Mouse (Mus musculus) frontal cortex, postnatal 10 days (tissue): ENCODE measurements around the gene March10.
A peak's percentile ranks its signal among the peaks of the same experiment; 100 is the strongest.

ENCODE experiments used
- DNase-seq, 2 experiments: peaks; one replicate each; pipeline ENCODE4 v3.0.0; 2022; ENCODE audit warnings: low spot score in 2 of 2, mixed read lengths in 1 of 2

The March10 gene

DNA sequence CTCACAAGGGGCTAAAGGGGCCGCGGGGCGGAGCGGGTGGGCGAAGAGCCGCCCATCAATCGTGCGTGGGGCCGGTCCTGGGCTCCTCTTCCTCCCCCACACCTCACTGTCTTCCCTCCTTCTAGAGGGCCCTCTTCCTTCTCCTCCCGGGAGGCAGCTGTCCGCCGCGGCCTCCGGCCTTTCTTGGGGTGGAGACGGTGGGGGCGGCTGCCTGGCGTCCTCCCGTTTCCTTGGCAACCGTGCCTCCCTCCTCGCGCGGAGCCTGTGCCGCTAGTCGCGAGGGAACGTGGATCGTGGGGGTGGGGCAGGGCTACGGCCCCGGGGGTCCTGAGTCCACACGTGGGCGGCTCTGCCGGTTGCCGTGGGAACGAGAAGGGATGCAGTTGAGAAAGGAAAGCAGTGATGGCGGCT is at the start of gene March10:
TSS of gene March10 (minus strand) at position 239 of the 411 bp plus-strand sequence.
- peak; percentile 80 to 83 for DNase-seq

DNA sequence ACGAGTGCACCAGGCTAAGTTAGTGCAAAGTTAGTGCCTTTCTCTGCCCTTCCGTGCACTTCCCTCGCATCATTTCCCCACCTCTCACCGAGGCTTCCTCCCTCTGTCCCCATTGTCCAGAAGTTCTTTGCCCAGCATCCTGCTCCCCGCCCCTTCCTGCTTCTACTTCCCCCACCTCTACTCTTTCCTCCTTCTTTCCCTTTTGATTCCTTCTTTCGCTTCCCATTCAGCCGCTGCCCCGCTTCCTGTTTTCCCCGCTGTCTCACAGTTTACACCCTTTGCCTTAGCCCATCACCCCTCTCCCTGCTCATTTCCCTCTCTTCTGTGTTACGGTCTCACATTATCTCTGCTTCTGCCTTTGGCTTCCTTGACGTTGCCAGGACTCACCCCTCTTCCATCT is 49.8 kb upstream of the March10 start:
- DNase-seq, result no peak

DNA sequence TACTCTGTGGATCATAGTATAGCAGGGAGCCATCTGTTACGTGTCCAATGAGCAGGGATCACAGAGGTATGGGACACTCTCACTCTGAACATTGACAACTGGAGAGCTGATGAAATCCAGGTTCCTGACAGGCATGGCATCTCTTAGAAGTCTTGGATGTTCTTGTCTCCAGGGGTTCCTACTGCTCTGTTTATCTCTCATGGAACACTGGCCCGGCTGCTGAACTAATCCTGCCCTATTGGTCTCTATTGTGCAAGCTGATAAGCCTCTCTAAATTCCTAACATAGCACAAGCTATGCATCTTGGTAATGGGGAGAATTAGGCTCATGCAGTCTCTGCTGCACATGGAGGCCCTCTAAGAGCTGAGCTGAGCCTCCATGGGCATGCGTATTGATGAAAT is 48.5 kb upstream of the March10 start:
- no peak for DNase-seq

DNA sequence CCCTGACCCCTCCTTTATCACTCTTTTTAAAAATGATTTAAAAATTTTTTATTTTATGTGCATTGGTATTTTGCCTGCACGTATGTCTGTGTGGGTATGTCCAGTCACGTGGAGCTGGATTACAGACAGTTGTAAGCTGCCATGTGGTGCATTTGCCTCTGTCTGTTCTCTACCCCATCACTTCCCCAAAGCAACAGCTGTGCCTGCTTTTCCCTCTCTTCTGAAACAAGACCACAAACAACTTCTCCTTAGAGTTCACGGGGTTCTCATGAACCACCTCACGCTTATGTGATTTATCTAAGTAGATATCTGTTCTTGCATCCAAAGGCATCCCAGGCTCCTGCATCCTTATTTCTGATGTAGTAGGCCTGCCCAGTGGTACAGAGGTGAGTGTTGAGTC is 45.8 kb upstream of the March10 start:
- DNase-seq, result no peak

DNA sequence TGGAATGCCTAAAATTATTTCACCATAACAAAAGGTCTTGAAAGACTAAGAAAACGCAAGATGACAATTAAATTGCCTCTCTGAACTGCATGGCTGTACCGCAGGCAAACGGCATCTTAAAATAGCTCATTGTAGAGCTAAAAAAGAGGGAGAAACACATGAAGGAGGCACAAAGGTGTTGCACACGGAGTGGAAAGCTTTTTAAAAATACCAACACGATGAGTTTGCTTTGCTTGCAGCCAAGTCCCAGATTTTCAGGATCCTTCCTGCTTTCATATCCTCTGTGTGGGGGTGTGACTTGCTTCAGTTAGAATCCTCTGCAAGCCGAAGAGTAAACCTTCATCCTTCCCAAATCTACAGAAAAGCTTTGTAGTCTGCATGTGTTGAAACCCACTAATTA is 41.0 kb upstream of the March10 start:
- peak in 1 of 2 experiments; percentile 20 for DNase-seq

DNA sequence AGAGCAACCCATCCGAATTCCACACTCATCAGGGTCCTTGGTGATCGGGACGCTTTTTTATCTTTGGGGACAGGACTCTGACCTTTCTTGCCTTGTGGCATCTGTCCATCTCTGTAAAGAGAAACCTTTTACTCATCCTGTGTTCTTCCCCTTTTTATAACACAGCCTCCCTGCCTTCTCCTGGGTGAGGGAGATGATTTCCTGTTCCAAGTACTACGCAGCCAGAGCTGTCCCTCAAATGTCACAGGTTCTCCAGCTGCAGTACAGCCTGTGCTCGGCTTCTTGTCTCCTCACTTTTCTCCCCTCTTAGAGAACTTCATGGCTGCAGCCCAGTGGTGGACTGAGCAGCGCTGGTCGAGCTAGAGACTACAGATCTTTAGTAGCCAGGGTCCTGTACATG is 40.1 kb upstream of the March10 start:
- no peak for DNase-seq

DNA sequence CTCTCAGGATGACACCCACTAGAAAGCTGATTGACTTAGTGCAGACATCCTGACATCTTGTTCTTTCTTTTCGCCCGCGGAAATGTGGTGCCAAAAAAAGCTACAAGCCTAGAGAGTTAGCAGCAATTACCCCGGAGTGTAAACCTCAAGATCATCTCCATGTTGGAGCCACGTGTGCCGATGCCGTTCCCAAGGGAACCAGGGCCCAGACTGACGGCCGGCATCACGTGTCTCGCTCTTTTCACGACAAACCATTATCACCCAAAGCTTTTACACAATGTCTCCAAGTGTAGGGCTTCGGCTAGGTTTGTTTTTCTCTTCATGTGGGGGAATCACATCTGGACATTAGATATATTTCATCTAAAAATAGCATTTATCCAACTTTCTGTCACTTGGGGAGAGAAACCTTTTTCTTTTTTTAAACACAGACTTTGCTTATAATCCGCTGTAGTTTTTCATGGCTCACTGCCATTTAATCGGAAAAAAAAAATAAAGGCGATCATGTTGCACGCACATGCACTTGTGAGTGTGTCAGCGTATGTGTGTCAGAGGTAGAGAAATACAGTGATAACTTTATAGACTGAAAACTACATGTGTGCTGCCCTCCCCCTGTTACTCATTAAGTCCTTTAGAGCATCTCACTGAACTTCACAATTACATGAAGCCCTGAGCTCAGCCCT is 39.2 kb upstream of the March10 start:
- peak in 1 of 2 experiments; percentile 36 for DNase-seq

DNA sequence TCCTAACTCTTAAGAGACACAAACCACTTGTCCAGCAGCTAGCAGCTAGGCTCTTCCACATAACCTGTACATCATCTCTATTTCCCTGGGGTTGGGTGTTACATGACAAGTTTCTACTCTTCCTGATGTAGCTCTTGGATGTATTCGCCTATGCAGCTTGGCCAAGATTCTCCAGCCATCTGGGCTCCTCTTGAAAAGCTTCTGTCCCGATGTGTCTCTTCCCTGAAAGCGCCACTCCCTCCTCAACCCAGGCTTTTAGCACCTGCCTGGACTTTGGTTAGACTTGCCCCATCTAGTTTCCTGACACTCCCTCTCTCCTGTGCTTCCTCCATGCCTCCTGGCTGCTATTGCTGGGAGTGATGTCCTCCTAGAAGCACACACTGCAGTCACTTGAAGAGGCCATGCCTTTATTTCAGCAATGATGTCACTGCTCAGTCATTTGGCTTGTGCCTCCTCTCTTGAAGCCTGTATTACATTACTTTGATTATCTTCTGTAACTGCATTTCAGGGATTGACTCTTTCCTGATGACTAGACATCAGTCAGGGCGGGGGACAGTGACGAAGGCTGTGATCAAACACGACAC is 38.3 kb upstream of the March10 start:
- DNase-seq, result no peak

DNA sequence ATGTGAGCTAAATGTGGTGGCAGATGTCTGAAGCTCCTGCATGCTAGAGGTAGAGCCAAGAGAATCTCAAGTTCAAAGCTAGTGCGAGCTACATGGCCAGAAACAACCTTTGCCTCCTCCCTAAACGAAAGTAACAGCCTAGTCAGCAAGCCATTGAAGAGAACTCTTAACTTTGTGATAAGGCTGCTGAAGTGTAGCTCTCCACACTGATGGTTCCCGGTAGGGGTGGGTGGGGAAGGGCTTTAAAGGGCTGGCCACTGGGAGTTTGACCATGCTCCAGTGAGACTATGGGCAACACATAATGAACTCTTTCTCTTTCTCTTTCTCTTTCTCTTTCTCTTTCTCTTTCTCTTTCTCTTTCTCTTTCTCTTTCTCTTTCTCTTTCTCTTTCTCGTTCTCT is 35.9 kb upstream of the March10 start:
- DNase-seq, result no peak

DNA sequence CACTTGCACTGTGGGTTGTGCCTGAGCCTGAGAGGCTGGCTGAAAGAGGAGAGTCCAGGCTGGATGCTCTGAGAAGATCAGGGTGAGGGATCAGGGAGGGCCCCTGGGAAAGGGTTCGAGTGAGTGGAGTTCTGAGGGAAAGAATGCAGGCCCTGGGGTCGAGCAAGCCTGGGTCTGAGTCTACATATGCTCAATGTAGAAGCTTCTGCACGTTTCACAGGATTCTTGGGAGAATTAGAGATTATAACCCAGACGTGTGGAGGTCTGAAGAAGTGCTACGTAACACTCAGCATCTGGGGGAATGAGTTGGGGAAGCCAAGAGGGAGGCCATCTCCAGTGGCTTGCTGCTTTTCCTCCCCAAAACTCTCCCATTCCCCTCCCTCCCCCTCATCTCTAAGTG is 34.4 kb upstream of the March10 start:
- DNase-seq, result no peak

DNA sequence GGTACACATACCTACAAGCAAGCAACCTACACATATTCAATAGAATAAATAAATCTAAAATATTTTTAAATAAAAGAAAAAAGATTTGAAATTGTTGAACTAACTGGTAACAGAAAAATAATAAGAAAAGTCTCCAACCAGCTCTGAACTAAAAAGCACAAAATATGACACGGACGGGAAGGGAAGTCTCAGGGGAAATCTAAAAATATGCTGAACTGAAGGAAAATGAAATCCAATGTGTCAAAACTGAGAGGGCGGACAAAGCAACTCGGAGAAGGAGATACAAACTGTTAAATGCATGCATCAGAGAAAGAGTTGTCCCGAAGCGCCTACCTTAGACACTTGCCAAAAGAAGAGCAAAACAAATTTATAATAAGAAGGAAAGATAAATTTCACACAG is 28.9 kb upstream of the March10 start:
- no peak for DNase-seq

DNA sequence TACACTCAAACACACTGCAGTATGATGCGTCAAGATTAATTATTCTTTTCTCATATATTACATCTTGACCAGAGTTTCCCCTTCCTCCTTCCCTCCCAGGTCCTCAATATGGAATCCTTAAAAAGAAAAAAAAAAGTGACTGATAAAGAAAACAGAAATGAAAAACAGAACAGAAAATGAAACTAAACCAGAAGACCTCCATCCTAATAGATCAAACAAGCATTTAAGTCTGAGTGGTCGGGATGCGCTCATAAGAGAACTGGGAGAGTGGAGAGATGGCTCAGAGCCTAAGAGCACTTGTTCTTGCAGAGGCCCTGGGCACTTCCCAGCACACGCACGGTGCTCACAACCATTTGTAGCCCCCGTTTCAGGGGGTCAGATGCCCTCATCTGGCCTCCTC is 28.5 kb upstream of the March10 start:
- no peak for DNase-seq

DNA sequence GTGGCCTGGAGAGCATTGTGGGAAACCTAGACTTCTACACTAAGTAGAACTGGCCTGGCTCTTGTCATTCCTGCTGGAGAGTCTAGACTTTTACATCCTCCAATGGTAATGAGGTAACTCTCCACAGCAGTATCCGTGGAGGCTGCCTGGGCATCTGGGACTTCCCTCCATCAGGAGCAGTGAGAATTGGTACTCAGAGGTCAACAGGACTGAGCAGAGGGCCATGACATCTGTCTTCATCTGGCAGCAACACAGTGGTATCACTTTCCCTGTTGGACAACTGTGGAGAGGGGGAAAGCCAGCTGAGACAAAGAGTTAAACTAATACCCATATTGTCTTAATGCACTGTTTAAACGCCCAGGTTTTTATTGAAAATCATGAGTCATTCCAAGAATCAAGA is 26.2 kb upstream of the March10 start:
- no peak for DNase-seq

DNA sequence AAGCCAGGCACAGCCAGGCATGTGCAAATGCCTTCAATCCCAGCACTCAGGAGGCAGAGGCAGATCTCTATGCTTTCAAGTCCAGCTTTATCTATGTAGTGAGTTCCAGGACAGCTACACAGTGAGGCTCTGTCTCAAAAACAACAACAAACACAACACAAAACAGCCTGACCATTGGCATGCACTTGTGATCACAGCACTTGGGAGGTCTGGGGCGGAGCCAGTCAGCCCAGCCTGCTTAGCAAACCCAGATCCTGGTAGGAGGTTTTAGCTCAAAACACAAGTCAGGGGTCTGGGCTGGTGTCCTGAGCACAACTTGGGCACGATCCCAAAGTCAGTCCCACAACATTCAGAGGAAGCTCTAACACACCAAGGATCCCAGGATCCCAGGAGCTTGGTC is 18.2 kb upstream of the March10 start:
- no peak for DNase-seq

DNA sequence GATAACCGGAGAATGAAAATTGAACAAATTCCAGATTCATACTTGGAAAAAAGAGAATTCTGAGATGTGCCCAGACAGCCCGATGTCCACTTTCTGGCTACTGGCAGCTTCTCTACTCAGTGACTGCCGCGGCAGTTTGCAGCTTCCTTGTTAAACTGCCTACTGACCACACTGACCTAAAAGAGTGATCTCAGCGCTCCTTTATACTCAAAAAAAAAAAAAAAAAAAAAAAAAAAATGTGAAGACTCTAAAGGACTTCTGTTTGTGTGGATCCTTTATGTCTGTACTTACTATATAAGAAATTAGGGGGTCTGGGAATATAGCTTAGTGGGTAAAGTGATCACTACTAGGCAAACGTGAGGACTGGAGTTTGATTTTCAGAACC is 17.8 kb upstream of the March10 start:
- no peak for DNase-seq

DNA sequence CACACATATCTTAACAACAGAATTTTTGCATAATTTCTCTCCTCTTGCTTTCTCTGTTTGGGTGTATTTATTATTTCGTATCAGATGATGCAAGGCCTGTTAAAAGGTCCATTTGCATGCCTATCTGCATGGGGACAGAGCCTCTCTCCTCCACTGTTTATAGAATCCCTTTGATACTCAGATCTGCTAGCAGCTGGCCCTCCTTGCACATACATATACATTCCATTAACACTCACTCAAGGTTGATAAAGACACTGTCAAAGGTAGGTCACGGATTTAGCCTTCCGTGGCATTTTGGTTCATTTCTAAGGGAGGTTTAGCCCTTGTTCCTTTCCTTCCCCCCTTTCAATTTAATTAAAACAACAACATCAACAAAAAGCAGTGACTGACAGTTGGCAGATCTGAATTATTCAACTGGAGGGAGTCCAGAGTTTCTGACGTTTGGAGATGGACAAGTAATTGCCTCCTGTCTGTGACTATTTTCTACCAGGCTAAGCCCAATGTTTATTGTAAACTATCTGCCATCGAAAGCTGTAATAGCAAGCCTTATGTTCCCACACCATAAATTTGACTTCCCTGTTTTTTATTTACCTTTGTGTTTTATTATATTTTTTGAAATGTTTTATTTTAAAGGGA is 17.3 kb upstream of the March10 start:
- DNase-seq, result no peak

DNA sequence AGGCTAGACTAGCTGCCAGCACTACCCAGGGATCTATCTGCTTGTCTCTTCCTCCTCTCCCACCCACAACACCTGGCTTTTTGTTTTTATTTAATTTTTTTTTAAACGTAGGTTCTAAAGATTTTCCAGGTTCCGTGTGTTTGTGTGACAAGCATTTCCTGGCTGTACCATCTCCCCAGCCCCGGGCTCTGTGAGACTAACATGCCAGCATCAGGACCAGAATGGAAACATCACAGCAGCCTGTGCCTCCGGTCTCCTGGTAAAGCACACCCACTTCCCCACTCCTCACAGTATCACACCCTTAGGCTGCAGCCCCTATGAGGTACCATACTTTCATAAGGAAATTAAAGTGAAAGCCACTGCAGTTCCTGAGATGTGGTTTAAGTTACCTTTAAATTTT is 16.1 kb upstream of the March10 start:
- DNase-seq, result no peak

DNA sequence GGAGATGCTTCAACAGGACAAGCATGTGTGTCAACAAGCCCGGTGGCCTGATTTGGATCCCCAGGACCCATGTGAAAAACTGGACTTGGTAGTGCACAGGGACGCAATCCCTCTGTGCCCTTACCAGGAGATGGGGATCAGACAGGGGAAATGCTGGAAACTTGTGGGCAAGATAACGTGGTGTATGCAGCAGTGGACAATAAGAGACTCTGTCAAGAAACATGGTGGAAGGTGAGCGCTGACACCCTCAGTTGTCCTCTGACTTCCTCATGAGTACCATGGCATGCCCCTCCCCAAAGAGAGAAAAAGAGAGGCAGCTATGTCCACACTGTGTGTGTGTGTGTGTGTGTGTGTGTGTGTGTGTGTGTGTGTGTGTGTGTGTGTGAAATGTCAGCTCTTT is 14.4 kb upstream of the March10 start:
- no peak for DNase-seq

DNA sequence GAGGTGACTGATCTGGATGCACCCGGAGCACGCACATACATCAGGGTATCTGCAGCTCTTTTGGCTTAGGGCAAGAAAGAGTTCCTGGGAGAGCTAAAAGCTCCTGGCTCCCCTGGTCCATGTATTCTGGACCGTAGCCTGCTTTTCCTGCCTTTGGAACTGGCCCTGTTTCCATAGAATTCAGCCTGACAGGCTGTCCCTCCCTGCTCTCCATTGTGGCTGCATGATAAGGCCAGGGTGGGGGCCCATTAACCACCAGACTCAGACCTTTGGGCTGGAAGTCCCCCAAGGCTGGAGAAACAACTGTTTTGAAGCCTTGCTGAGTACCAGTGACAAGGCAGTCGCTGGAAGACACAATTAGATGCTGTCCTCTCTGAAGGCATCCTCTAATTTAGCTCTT is 13.0 kb upstream of the March10 start:
- no peak for DNase-seq

DNA sequence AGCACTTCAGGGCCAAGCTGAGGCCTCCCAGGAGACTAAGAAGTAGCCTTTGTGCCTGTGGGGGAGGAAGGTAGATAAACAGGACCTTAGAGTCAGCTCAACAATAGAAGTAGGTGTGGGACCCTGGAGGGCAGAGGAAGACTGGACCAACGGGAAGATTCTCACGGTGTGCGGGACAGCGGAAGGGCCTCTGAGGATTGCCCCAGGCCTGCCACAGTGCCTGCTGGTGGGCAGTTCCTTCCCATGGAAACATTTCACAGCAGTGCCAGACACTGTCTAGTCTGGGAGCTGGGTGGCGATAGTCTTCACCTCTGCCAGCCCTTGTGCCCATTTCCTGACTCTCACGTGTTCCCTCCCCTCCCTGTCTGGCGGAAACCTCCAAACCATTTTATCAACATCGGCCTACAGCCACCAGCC is 12.6 kb upstream of the March10 start:
- DNase-seq, result no peak

DNA sequence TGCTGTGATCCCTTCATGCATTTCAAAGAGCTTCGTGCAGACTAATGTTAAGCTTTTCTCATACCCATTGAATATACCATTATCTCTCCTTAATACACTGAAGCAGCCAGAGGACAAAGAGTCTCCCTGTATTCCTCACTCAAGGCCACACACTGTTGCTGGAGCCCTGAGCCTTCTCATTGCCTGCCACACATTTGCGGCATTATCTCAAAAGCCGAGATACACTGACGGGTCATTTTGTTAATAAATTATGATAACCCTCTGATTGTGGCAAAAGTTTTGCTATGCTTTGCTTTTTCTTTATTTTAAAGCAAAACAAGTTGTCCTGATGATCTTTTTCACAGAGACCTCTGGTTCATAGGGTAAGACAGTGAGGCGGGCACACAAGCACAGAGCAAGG is 11.9 kb upstream of the March10 start:
- DNase-seq, result no peak

DNA sequence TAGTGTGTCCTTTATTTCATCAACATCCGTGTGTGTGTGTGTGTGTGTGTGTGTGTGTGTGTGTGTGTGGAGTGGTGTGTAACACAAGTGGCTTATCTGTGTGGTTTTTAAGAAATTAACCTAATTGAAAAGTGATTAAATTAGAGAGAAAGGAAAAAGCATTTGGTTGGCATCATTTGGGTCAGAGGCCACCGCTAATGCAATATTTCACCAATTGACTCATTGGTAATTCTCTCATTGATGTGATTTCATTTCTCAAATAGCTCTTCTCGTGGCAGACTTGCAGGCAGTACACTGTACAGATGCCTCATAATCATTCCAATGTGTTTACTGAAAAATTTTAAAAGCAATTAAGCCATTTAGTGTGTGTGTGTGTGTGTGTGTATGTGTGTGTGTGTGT is 11.3 kb upstream of the March10 start:
- no peak for DNase-seq

DNA sequence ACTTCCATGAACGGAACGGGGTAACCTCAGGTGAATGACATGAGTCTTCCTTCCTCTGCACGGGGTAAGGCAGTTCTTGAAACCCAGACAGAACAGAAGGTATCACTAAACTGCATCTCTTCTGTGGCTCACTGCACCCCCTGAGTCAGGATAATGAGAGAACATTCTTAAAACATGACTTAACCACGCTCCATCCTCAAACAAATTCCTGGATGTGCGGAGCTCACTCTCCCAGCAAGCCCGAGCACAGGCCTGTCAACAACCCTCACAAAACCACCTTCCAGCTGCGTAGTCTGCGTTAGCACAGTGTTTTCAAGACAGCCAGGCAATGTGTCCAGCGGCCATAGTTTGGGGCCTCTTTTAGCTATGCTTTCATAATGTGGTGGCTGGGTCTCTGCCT is 10.7 kb upstream of the March10 start:
- DNase-seq, result no peak

DNA sequence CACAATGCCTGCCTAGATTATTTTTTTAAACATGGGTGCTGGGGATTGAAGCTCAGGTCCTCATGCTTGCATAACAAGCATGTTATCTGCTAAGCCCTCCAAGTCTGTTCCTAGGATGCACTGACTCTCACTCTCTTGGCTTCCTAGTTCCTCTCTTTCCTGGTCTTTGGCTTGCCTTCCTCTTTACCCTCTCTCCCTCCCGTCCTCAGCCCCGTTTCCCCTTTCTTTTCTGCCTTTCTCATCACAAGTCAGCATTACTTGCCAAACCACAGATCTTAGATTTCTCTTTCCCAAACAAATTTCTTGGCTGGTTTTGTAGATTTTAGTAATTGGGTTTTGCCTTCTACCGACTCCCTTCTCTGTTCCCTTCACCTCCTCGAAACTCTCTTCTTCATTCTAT is 10.2 kb upstream of the March10 start:
- no peak for DNase-seq
